Mouse (Mus musculus): Measurements from ENCODE around the gene Sf3b5.

DNA sequence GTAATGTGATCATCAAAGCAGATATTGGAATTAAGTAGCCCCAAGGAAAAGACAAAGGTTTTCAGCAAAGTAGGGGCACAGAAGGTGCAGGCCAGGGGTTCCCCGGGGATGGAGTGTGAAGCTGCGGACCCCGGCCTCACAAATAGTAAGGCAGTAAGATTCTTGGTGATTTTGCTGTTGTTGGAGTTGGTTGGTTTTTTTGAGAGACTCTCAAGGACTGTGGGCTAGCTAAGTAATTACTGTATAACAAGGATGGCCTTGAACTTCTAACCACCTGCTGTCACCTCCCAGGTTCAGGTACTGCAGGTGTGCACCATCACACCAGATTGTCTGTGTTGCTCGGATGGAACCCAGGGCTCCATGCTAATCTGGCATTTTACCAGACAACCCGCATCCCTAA is 24.3 kb downstream of the Sf3b5 start:
- TF ChIP-seq CTCF (IDR thresholded peaks at IDR 0.05; ENCODE audit: extremely low read depth, insufficient read length, insufficient replicate concordance, low read depth, low read length) (no peak), POLR2A (IDR thresholded peaks at IDR 0.05; ENCODE audit: low read depth, low read length) (no peak)

All from small intestine, adult 2 months (tissue).